Mouse (Mus musculus): ENCODE data around the gene Peli2.

DNA sequence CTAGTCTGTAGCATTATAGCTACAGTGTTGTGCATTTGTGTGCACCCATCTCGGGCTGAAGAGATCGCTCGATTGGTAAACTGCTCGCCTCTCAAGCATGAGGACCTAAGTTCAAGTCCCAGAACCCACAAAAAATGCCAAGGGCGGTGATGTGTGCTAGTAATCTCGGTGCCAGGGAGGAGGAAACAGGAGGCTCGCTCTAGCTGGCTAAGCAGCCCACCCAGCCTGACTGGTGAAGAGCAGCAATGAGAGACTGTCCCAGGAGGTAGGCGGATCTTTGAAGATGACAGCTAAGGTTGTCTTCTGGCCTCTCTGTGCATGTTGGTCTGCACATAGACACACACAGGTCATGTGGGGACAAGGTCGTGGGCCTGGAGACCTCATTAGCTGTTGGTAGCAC is 129.3 kb downstream of the Peli2 start:
- TF ChIP-seq CTCF (IDR thresholded peaks at IDR 0.05; ENCODE audit: insufficient read depth, low read depth, low read length) (no peak), POLR2A (IDR thresholded peaks at IDR 0.05; ENCODE audit: insufficient read depth, low read depth, low read length) (no peak)

Measured in olfactory bulb, adult 2 months (tissue).